In genomic region chr12:31239798-31240197, GRCm38 (mm10) we compare ENCODE assay signal across 26 mouse cellular contexts. TPM values are rescaled to one million over a fixed set of nuclear protein-coding genes. Genes with fewer than 3 reads are reported as not detected.
"Had no signal": no experiment of that assay in that cellular context is flagged by ENCODE, and none has a peak within 500 bp of the region (broad histone marks: within the 10 kb centered on the region; RNA-seq: fewer than 3 reads in every experiment).

No protein-coding gene starts in this region.

- ATAC-seq: liver, embryonic 12.5 days had no signal

- H3K27ac ChIP-seq: limb, embryonic 10.5 days; limb, embryonic 13.5 days; liver, embryonic 12.5 days; liver, embryonic 15.5 days; stomach, embryonic 15.5 days had no signal

- H3K9me3 ChIP-seq: limb, embryonic 10.5 days; limb, embryonic 13.5 days; liver, embryonic 12.5 days; liver, embryonic 15.5 days; stomach, embryonic 15.5 days had no signal

- H3K4me2 ChIP-seq: limb, embryonic 13.5 days; liver, embryonic 12.5 days; liver, embryonic 15.5 days; midbrain, embryonic 11.5 days; stomach, embryonic 15.5 days had no signal

- H3K27me3 ChIP-seq: limb, embryonic 13.5 days; liver, embryonic 12.5 days; liver, embryonic 15.5 days; stomach, embryonic 15.5 days had no signal

- H3K36me3 ChIP-seq: limb, embryonic 10.5 days; limb, embryonic 13.5 days; liver, embryonic 12.5 days; liver, embryonic 15.5 days; stomach, embryonic 15.5 days had no signal

- H3K9ac ChIP-seq: limb, embryonic 13.5 days; liver, embryonic 12.5 days; liver, embryonic 15.5 days; stomach, embryonic 15.5 days had no signal

- H3K4me1 ChIP-seq: liver, embryonic 12.5 days; liver, embryonic 15.5 days; stomach, embryonic 15.5 days had no signal

- DNase-seq: kidney, postnatal 4 days; liver; lung, adult 2 months; lung, postnatal 14 days; lung, postnatal 4 days; midbrain, embryonic 14.5 days; right cerebral cortex, postnatal 25 days; spleen, adult 18-20 months; thymus, postnatal 4 days had no signal

- H3K4me3 ChIP-seq: limb, embryonic 10.5 days; limb, embryonic 13.5 days; liver, embryonic 12.5 days; liver, embryonic 15.5 days; stomach, embryonic 15.5 days had no signal

RNA-seq across cellular contexts. Expression of gene Gm6993, which starts 0.8 kb away (rescaled TPM):
- total RNA-seq: layer of hippocampus, adult 18-20 months; layer of hippocampus, postnatal 14 days; left cerebral cortex, postnatal 25 days; megakaryocyte progenitor cell, adult 5-6 weeks; megakaryocyte-erythroid progenitor cell, adult 5-6 weeks; midbrain, postnatal 0 days had no signal
- polyA plus RNA-seq: kidney, embryonic 16.5 days; limb, embryonic 10.5 days; limb, embryonic 13.5 days; liver, embryonic 12.5 days; liver, embryonic 15.5 days; lung, adult 2 months; lung, embryonic 16.5 days; midbrain, embryonic 11.5 days; midbrain, embryonic 14.5 days; midbrain, postnatal 0 days; neural tube, embryonic 11.5 days; neural tube, embryonic 14.5 days; stomach, embryonic 15.5 days; thymus, postnatal 0 days had no signal

RNA-seq across cellular contexts. Expression of gene Lamb1, which starts 25.2 kb away (rescaled TPM):
- total RNA-seq: megakaryocyte-erythroid progenitor cell, adult 5-6 weeks had no signal
